Mouse (Mus musculus) hindbrain, embryonic 16.5 days (tissue): ENCODE results near the gene Gdf9. TPM values are rescaled to one million over a fixed set of nuclear protein-coding genes. Genes with fewer than 3 reads are reported as not detected.

ENCODE experiments used
- ATAC-seq: fragments of 200-750 bp; cut with Nextera tagmentation; 2 replicates; pipeline ENCODE4 v1.8.0; 2017; ENCODE audit warnings: moderate TSS enrichment, moderate library complexity
- H3K27ac ChIP-seq: fragments of 300-500 bp; sonication (generic); 2 replicates; pipeline ENCODE4 v1.5.1; 2014; ENCODE audit warnings: low read depth, mild to moderate bottlenecking, control low read depth, low read length, moderate library complexity
- H3K27me3 ChIP-seq: fragments of 300-500 bp; sonication (generic); replicated peaks from 2 replicates; pipeline ENCODE4 v1.6.1; 2014; ENCODE audit warnings: low read length; ENCODE audit not compliant: control insufficient read depth, insufficient read depth
- H3K36me3 ChIP-seq: fragments of 300-500 bp; sonication (generic); 2 replicates; pipeline ENCODE4 v1.6.1; 2014; ENCODE audit warnings: mild to moderate bottlenecking, low read length, moderate library complexity, mixed read lengths; ENCODE audit not compliant: control insufficient read depth, insufficient read depth
- H3K4me1 ChIP-seq: fragments of 300-500 bp; sonication (generic); 2 replicates; pipeline ENCODE4 v1.6.1; 2014; ENCODE audit warnings: low read depth, low read length; ENCODE audit not compliant: control insufficient read depth, insufficient read depth
- H3K4me2 ChIP-seq: fragments of 300-500 bp; sonication (generic); 2 replicates; pipeline ENCODE4 v1.6.1; 2014; ENCODE audit warnings: mild to moderate bottlenecking, low read length, control low read depth, moderate library complexity
- H3K4me3 ChIP-seq: fragments of 300-500 bp; sonication (generic); 2 replicates; pipeline ENCODE4 v1.5.1; 2014; ENCODE audit warnings: mild to moderate bottlenecking, low read length, control low read depth, moderate library complexity
- H3K9ac ChIP-seq: fragments of 300-500 bp; sonication (generic); 2 replicates; pipeline ENCODE4 v1.6.1; 2014; ENCODE audit warnings: low read depth, mild to moderate bottlenecking, control low read depth, low read length, moderate library complexity
- H3K9me3 ChIP-seq: fragments of 300-500 bp; sonication (generic); 2 replicates; pipeline ENCODE4 v1.6.1; 2014; ENCODE audit warnings: mild to moderate bottlenecking, low read length, moderate library complexity; ENCODE audit not compliant: control insufficient read depth
- WGBS: fragments of 180-500 bp; shearing (Covaris S2); extraction: QIAGEN DNeasy Blood & Tissue Kit; methylation state at CpG from one replicate; pipeline ENCODE4 v1.1.7; 2014; 5-methylcytosine and 5-hydroxymethylcytosine counted together
- polyA plus RNA-seq: library from polyadenylated mRNA; unstranded; fragments of >200 nt; fragmentation: Nextera tagmentation; extraction: Ambion mirVana; gene quantifications from 2 replicates; pipeline ENCODE4 v1.2.1, GENCODE M21; 2015

Gene Gdf9
- polyA plus RNA-seq, 1 experiment from 2014 or later = 3.0 TPM

DNA sequence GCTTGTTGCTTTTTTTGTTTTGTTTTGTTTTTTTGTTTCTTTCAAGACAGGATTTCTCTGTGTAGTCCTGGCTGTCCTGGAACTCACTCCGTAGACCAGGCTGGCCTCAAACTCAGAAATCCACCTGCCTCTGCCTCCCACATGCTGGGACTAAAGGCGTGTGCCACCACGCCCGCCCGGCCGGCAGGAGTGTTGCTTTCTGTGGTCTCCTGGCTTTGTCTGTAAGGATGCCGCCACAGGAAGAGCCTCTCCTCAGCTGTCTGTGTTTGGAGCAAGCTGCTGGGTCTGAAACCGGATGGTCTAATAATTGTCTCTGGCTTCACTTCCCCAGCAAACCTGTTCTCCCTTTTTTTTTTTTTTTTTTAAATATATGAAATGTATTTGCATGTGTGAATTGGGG is 4.7 kb downstream of the Gdf9 start:
- 80% methylated on average over 8 of the region's 8 CpGs for WGBS
- no peak overlapping the region for H3K9ac ChIP-seq
- no peak for ATAC-seq

GRCm38 (mm10) chr11:53436338-53436737 is 5.5 kb downstream of the Gdf9 start:
- H3K4me1 ChIP-seq = no peaks in the 10 kb centered on the region; the same call in 1 of the 2 replicates
- H3K9ac ChIP-seq = no peak overlapping the region
- no peak overlapping the region for H3K4me3 ChIP-seq
- no peaks in the 10 kb centered on the region for H3K36me3 ChIP-seq
- 87% methylated on average over 6 of the region's 6 CpGs for WGBS
- H3K27me3 ChIP-seq = no peaks in the 10 kb centered on the region
- no peak for ATAC-seq
- no peaks in the 10 kb centered on the region for H3K9me3 ChIP-seq
- H3K27ac ChIP-seq = no peak overlapping the region
- no peak overlapping the region for H3K4me2 ChIP-seq

More for the DNA sequence above, 4.7 kb downstream of the Gdf9 start:
- Histone ChIP-seq H3K4me2 (no peak overlapping the region), H3K4me1 (no peaks in the 10 kb centered on the region; the same call in 1 of the 2 replicates), H3K36me3 (no peaks in the 10 kb centered on the region), H3K9me3 (no peaks in the 10 kb centered on the region), H3K27ac (no peak overlapping the region), H3K27me3 (no peaks in the 10 kb centered on the region), H3K4me3 (no peak overlapping the region)

DNA sequence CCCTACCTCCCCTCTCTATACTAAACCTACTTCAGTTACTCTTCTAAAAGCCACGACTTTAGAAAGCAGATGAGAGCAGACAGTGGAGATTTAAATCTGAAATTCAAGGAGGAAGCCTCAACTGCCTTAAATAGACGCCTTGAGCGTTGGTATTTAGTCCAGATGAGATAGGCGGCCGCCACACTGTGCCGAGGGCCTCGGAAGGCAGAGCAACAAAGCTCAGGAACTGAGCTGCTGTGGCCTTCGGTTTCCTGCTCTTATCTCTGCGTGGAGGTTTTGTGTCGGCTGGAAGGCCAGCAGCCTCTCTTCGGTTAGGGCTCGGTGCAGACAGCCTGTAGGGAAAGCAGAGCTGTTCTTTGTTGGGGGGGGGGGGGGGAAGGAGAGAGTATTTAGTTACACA is 11.1 kb downstream of the Gdf9 start:
- Histone ChIP-seq H3K4me3 (no peak overlapping the region), H3K27me3 (no peaks in the 10 kb centered on the region), H3K4me2 (no peak overlapping the region), H3K9me3 (no peaks in the 10 kb centered on the region), H3K27ac (no peak overlapping the region), H3K4me1 (no peaks in the 10 kb centered on the region), H3K36me3 (no peaks in the 10 kb centered on the region), H3K9ac (no peak overlapping the region)
- no peak for ATAC-seq
- WGBS = 64% methylated on average over 12 of the region's 12 CpGs

DNA sequence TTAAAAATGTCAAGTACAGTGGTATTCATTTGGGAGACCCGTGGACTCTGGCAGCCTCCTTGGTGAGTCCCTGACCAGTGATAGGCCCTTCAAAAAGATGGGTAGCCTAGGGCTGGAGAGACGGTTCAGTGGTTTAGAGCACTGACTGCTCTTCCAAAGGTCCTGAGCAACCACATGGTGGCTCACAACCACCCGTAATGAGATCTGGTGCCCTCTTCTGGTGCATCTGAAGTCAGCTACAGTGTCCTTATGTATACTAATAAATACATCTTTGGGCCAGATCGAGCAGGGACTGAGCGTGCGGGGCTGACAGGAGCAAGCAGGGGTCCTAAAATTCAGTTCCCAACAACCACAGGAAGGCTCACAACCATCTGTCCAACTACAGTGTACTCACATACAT is 13.0 kb downstream of the Gdf9 start:
- H3K9ac ChIP-seq = no peak overlapping the region
- H3K27ac ChIP-seq = no peak overlapping the region
- no peaks in the 10 kb centered on the region for H3K36me3 ChIP-seq
- ATAC-seq = no peak
- no peak overlapping the region for H3K4me3 ChIP-seq
- H3K4me2 ChIP-seq = no peak overlapping the region
- H3K9me3 ChIP-seq = no peaks in the 10 kb centered on the region
- no peaks in the 10 kb centered on the region for H3K27me3 ChIP-seq
- no peaks in the 10 kb centered on the region for H3K4me1 ChIP-seq
- 33% methylated on average over 6 of the region's 6 CpGs for WGBS

DNA sequence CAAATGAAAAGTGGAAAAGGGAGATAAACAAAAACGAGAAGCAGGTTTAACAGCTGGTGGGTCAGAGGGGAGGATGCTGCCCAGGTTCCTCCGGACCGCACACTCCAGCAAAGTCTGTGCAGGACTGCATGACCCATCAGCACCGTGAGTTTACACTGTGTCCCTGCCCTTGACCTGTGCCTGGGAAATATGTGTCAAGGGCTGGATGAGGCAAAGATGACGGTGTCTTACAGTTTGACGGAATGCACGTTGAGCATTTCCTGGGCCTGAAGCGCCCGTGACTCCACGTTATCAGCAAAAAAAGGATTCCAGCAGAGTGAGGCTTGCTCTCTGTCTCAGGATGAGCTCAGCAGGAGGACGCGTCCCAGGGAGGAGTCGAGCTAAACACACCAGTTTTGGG is 14.7 kb downstream of the Gdf9 start:
- Histone ChIP-seq H3K9me3 (no peaks in the 10 kb centered on the region), H3K4me1 (no peaks in the 10 kb centered on the region), H3K27ac (no peak overlapping the region), H3K27me3 (no peaks in the 10 kb centered on the region), H3K4me3 (no peak overlapping the region), H3K36me3 (no peaks in the 10 kb centered on the region), H3K4me2 (no peak overlapping the region), H3K9ac (no peak overlapping the region)
- no peak for ATAC-seq
- WGBS = 63% methylated on average over 13 of the region's 13 CpGs

DNA sequence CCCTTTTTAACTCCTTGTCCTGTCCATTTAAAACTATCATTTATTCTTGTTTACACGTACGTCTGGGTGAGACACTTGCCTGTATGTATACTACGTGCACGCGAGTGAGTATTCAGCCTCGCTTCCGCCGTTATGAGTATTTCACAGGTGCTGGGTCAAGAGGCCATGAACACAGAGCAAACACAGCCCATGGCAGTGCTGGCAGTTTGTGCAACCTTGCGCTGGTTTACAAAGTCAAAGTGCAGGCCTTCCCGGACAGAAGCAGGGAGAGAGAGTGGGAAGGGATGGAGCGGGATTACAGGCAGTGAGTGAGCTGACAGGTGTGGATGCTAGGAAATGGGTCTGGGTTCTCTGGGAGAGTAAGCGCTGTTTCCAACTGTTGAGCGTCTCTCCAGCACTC is 15.4 kb downstream of the Gdf9 start:
- H3K27ac ChIP-seq = no peak overlapping the region
- H3K27me3 ChIP-seq = no peaks in the 10 kb centered on the region
- WGBS = 93% methylated on average over 13 of the region's 13 CpGs
- ATAC-seq = no peak
- no peaks in the 10 kb centered on the region for H3K9me3 ChIP-seq
- H3K4me3 ChIP-seq = no peak overlapping the region
- no peaks in the 10 kb centered on the region for H3K4me1 ChIP-seq
- H3K4me2 ChIP-seq = no peak overlapping the region
- H3K36me3 ChIP-seq = no peaks in the 10 kb centered on the region
- no peak overlapping the region for H3K9ac ChIP-seq

DNA sequence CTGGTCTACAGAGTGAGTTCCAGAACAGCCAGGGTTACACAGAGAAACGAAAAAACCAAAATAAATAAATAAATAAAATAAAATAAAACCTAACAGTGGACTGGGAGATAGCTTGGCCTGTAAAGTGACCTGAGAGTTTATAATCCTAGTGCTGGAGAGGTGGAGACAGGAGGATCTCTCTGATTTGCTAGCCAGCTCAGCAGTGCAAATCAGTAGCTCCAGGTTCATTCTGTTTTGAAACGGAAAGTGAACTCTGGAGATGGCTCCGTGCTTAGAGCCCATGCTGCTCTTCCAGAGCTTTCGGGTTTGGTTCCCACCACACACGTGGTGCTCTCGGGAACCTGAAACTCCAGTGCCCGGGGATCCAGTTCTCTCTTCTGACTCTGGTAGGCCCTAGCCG is 17.2 kb downstream of the Gdf9 start:
- Histone ChIP-seq H3K4me3 (no peak overlapping the region), H3K9me3 (no peaks in the 10 kb centered on the region), H3K36me3 (no peaks in the 10 kb centered on the region), H3K27ac (no peak overlapping the region), H3K27me3 (no peaks in the 10 kb centered on the region), H3K4me1 (no peaks in the 10 kb centered on the region), H3K9ac (no peak overlapping the region), H3K4me2 (no peak overlapping the region)
- 85% methylated on average over 8 of the region's 8 CpGs for WGBS
- no peak for ATAC-seq

DNA sequence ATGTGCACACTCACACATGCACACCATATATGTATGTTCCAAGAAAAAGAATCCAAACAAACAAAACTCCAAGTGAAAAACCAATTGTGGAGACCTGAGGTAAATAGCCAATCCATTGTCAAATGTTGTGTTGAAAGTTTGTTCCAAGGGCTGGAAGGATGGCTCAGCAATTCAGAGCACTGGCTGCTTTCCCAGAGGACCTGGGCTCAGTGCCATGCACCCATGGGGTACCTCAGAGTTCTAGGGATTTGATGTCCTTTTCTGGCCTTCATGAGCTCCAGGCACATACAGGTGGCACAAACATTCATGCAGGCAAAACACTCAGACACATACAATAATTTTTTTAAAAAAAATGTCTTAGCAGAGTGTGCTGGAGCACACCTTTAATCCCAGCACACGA is 17.7 kb downstream of the Gdf9 start:
- H3K4me2 ChIP-seq = no peak overlapping the region
- no peaks in the 10 kb centered on the region for H3K27me3 ChIP-seq
- no peak overlapping the region for H3K27ac ChIP-seq
- H3K9me3 ChIP-seq = no peaks in the 10 kb centered on the region
- H3K4me1 ChIP-seq = no peaks in the 10 kb centered on the region
- no peak overlapping the region for H3K9ac ChIP-seq
- 57% methylated on average over 1 of the region's 1 CpGs for WGBS
- no peak overlapping the region for H3K4me3 ChIP-seq
- ATAC-seq = no peak
- no peaks in the 10 kb centered on the region for H3K36me3 ChIP-seq

DNA sequence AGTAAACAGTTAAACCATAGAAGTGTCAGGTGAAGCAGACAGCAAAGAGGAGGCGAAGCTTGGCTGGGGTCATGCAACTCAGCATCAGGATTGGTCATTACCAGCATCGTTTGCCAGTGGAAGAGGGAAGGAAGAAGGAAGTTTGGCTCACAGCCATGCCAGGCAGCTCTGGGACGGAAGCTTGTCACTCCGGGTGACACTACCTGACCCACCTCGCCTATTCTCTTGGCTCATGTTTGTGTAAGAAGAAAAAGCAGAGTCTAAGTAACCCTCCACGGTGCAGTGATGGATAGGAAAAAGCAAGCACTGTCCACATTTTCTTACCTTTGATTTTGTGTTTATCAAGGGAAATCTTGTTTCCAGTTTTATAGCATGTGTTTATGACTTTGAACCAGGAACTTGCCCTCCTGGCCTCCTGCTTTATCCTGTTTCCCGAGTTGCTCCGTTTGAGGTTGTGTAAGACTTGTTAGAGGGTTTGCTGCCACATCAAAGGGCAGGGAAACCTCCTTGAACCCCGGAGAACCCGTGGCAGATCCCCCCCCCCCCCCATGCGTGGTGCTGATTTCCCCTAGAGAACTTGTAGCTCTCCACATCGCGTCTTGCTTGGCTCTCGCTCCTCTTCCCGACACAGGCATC is 19.4 kb downstream of the Gdf9 start:
- H3K27ac ChIP-seq = no peak overlapping the region
- no peaks in the 10 kb centered on the region for H3K36me3 ChIP-seq
- H3K4me1 ChIP-seq = no peaks in the 10 kb centered on the region
- 66% methylated on average over 15 of the region's 15 CpGs for WGBS
- ATAC-seq = no peak
- no peaks in the 10 kb centered on the region for H3K9me3 ChIP-seq
- H3K4me3 ChIP-seq = no peak overlapping the region
- no peak overlapping the region for H3K4me2 ChIP-seq
- no peak overlapping the region for H3K9ac ChIP-seq
- H3K27me3 ChIP-seq = no peaks in the 10 kb centered on the region

DNA sequence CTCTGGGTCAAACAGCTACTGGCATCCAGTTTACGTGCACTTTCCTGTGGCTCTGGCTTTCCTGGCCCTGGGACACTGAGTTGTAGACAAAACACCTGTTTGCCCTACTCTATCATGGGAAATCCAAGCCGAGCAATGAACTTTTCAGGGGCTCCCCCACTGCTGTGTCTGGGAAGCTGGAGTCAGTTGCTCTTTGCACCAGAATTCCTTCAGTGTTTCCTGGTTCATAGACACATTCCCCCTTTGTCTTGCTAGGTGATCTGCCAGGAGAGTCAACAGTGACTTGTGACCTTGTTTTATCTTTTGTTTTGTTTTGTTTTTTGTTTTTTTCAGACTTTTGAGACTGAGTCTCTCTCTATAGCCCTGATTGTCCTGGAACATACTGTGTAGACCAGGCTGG is 20.5 kb downstream of the Gdf9 start:
- no peak for ATAC-seq
- no peak overlapping the region for H3K4me3 ChIP-seq
- 83% methylated on average over 2 of the region's 2 CpGs for WGBS
- H3K4me2 ChIP-seq = no peak overlapping the region
- H3K4me1 ChIP-seq = no peaks in the 10 kb centered on the region
- no peaks in the 10 kb centered on the region for H3K36me3 ChIP-seq
- no peak overlapping the region for H3K27ac ChIP-seq
- no peaks in the 10 kb centered on the region for H3K9me3 ChIP-seq
- H3K9ac ChIP-seq = no peak overlapping the region
- H3K27me3 ChIP-seq = peaks cover 5% of the 10 kb centered on the region
